Mouse (Mus musculus) CH12F3 (cell line): ENCODE data around the gene Nkapl.

Source experiments
- in situ Hi-C: fragments of 300-500 bp; cut with MboI; formaldehyde crosslinking; loops from 2 replicates; pipeline ENCODE4 v1.14.3; 2020; ENCODE audit warnings: low sequenced_read_pairs

Gene Nkapl

GRCm38 (mm10) chr13:21435476-21435875 is 32.8 kb downstream of the Nkapl start:
- in situ Hi-C loops = no loop called here

- in situ Hi-C loops = no loop called here
Measured at GRCm38 (mm10) chr13:21427631-21428030, 40.7 kb downstream of the Nkapl start.

- in situ Hi-C loops = no loop called here
Measured at GRCm38 (mm10) chr13:21423301-21423700, 45.0 kb downstream of the Nkapl start.

DNA sequence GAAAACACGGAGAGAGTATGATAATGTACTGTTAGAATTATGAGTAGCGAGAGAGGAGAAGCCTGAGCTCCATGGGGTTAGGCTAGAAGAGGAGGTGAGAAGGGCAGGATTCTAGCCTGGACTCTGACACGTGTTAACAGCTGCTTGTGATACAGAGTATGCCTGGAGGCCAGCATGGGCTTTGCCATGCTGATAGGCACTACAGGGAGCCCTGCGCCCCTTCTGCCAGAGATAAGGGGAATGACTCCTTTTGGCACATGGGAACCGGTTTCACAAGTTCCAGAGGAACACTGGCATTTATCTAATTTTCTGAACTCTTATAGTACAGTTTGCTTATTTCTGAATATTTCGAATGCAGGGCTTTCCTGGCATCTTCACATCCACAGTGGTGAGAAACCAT is 49.4 kb downstream of the Nkapl start:
- in situ Hi-C loops = no loop called here

- in situ Hi-C loops = no loop called here
Measured at GRCm38 (mm10) chr13:21417298-21418010, 50.9 kb downstream of the Nkapl start.
